Mouse (Mus musculus) urinary bladder, postnatal 25 days (tissue): ENCODE measurements around the gene Zfp639.

Experiments
- DNase-seq: peaks from one replicate; pipeline ENCODE4 v3.0.0; 2022; ENCODE audit warnings: low spot score

Zfp639 gene

GRCm38 (mm10) chr3:32505841-32506240, 4.2 kb upstream of the Zfp639 start:
- DNase-seq, result no peak

GRCm38 (mm10) chr3:32506366-32507225, 3.5 kb upstream of the Zfp639 start:
- DNase-seq, result no peak

- DNase-seq, result peak; percentile 48
Measured at GRCm38 (mm10) chr3:32508666-32509324, 1.3 kb upstream of the Zfp639 start.

GRCm38 (mm10) chr3:32510375-32511190, 524 bp downstream of the Zfp639 start:
- peak; percentile 98 for DNase-seq

- no peak for DNase-seq
Measured at GRCm38 (mm10) chr3:32511191-32511550, 1.1 kb downstream of the Zfp639 start.

GRCm38 (mm10) chr3:32512686-32513284, 2.7 kb downstream of the Zfp639 start:
- DNase-seq, result no peak

GRCm38 (mm10) chr3:32513528-32513927, 3.5 kb downstream of the Zfp639 start:
- no peak for DNase-seq

- no peak for DNase-seq
Measured at GRCm38 (mm10) chr3:32527181-32527580, 17.1 kb downstream of the Zfp639 start.

- DNase-seq, result peak; percentile 82
Measured at GRCm38 (mm10) chr3:32529303-32529898, 19.3 kb downstream of the Zfp639 start, which contains the start of gene Mfn1. TSS of gene Mfn1 (plus strand) at chr3:32529465.

GRCm38 (mm10) chr3:32530041-32530440, 20.0 kb downstream of the Zfp639 start:
- DNase-seq, result no peak

- no peak for DNase-seq
Measured at GRCm38 (mm10) chr3:32535692-32536091, 25.6 kb downstream of the Zfp639 start.

- no peak for DNase-seq
Measured at GRCm38 (mm10) chr3:32537556-32537955, 27.5 kb downstream of the Zfp639 start.

- DNase-seq, result no peak
Measured at GRCm38 (mm10) chr3:32538091-32538490, 28.0 kb downstream of the Zfp639 start.

GRCm38 (mm10) chr3:32553061-32553460, 43.0 kb downstream of the Zfp639 start:
- DNase-seq, result no peak

- DNase-seq, result no peak
Measured at GRCm38 (mm10) chr3:32563401-32563800, 53.3 kb downstream of the Zfp639 start.
